Mouse (Mus musculus): ENCODE data around the gene Rnf168.

The Rnf168 gene

DNA sequence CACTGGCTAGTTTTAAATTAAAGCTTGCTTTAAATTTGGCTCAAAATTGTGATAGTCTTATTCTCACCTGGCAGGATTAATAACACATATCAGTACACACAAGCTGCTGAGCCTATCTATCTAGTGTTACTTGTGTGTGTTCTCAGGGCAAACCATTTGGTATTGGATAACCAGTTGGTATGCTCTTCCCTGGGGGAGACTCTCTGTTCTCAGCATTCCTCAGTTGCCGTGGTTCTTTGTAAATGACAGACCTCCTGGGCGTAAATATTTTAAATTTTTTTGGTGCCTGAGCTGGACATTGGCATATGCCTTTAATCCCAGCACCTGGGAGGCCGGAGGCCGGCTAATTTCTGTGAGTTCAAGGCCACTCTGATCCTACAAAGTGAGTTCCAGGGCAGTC, 35.6 kb downstream of the Rnf168 start:
- no peak for DNase-seq (ENCODE audit: low spot score in 2 of 2)

DNA sequence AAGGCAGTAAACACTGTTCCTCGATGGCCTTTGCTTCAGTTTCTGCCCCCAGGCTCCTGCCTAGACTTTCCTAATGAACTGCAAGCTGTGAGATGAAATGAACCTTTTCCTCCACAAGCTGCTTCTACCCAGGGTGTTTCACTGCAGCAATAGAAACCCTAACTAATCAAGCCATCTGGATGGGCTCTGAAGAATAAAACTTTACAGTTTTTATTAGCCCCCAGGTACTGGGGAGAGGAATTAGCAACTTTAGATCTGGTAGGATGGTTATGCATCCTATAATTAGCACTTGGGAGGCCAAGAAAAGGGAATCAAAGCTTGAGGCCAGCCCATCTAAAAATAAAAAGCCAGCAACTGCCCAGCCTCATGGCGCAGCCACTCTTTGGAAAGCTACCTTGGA, 39.3 kb downstream of the Rnf168 start:
- DNase-seq (ENCODE audit: low spot score in 2 of 2), result no peak

DNA sequence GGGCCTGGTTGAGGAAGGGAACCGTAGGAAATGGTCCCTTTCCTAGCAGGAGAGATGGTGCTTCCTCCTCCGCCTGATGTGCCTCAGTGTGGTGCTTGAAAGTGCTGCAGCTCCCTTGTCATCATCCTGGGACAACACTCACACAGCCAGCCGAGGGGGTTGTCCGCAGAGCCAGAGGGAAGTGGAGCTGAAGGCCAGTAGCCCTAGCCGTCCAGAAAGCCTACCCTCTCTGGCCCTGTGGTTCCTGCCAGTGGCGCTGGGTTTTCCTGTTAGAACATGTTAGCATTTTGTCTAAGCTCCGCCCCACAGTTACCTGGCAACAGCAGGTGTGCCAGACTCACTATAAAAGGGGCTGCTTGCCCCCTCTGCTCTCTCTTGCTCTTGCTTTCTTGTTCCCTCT, 46.7 kb downstream of the Rnf168 start:
- no peak for DNase-seq (ENCODE audit: low spot score in 2 of 2)

DNA sequence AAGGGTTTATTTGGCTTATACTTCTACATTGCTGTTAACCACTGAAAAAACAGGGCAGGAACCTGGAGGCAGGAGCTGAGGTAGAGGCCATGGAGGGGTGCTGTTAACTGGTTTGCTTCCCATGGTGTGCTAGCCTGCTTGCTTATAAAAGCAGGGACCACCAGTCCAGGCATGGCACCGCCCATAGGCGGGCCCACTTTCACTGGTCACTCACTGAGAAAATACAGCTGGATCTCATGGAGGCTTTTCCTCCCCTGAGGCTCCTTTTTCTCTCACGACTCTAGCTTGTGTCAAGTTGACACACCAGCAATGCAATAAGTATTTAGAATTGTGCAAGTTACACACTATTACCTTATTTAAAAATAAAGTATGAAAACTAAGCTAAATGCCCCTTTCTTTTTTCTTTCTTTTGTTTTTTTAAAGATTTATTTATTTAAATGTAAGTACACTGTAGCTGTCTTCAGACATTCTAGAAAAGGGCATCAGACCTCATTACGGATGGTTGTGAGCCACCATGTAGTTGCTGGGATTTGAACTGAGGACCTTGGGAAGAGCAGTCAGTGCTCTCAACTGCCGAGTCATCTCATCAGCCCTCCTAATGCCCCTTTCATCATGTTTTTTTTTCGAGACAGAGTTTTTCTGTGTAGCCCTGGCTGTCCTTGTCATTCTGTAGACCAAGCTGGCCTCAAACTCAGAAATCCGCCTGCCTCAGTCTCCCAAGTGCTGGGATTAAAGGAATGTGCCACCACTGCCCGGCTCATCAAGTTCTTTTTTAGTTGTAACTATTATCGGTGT, 53.8 kb downstream of the Rnf168 start:
- no peak for DNase-seq (ENCODE audit: low spot score in 2 of 2)

GRCm38 (mm10) chr16:32332040-32332555, 54.8 kb downstream of the Rnf168 start, which contains the start of gene Ubxn7:
TSS of gene Ubxn7 (plus strand) at chr16:32332257.
- DNase-seq (ENCODE audit: low spot score in 2 of 2), result peak; percentile 93 to 94

DNA sequence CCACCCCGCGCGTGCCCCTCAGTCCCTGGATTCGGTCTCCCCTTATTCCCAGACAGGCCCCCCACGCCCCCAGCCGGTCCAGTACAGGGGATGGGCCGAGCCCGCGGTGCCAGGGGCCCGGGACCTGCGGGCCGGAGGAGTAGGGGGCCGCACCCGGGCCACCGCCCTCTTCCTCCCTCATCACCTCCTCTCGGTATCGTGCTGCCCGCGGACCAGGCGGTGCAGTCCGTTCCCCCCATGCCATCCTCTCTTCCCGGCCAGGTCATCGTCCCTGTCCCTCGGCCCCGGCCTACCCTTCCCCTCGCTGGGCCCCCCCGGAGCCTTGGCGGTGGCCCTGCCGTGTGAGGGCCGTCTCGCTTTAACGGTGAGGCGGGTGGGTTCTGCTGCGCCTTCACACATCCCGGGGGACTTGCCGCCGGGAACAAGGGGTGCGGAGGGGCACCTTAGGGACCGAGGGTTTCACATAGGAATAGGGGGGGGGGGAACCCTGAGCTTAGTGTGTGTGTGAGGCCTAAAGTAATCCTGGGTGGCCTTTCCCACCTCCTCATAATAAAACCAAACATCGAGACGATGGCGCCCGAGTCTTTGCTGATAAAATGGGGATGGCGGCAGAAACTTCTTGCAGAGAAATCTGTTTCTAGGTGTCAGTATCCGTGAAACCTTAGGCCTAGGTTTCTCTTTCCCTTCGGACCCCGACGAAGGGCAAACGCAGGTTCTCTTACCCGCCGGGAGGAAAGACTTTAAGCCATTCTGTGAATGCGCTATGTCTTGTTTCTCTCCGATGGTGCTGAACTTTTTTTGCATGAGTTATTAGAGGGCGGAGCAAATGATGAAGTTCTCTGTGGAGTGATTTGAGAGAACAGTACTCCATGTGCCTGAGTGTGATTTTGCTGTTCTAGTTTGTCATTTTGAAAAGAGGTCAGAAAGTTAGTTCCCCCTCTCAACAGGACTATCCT, 55.6 kb downstream of the Rnf168 start:
- peak; percentile 7 to 12 for DNase-seq (ENCODE audit: low spot score in 2 of 2)

- DNase-seq (ENCODE audit: low spot score in 2 of 2), result no peak
Measured at GRCm38 (mm10) chr16:32335146-32335545, 57.9 kb downstream of the Rnf168 start.

DNA sequence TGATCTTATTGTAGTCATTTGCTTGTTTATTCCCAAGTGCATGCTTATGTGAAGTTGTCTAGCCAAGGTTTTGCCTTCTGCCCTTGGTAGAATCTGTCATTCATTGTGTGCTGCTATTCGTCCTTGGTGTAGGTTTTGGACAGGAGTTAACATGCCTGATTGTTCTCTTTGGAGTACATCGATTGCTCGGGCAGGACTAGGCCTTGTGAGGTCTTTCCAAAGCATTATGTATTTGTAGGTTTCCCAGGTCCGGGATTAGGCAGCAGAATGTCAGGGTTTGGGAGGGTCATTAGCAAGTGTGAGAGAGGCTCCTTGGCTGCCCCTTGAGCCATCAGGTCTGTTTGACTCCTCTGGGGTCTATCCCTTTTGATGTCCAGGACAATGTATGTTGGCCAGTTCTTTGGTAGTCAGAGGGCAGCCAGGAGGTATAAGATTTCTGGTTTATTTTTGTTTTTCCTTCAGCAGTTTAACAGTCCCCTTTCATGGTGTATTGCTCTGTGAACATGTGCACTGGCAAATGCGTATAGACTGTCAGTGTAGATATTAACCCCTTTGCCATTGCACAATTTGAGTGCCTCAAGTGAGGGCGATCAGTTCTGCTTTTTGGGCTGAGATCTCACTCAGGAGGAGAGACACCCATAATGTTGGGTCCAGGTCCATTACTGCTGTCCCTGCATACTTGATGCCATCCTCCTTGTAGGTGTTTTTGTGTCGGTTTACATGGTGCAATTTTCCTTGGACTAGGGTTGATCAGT, 58.9 kb downstream of the Rnf168 start:
- DNase-seq (ENCODE audit: low spot score in 2 of 2), result no peak

DNA sequence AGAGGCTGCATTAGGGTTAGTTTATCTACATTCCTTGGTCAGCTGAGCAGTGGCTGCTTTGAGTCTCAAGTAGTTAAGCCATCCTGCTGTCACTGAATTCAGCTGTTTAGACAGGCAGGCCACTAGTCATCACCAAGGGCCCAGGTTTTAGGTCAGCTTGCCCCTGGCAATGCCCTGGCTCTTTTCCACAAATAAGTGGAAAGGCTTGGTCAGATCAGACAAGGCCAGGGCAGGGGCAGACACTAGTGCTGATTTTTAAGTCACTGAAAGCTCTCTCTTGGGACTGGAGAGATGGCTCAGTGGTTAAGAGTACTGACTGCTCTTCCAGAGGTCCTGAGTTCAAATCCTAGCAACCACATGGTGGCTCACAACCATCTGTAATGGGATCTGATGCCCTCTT, 59.7 kb downstream of the Rnf168 start:
- DNase-seq (ENCODE audit: low spot score in 2 of 2), result no peak

GRCm38 (mm10) chr16:32340451-32340850, 63.2 kb downstream of the Rnf168 start:
- no peak for DNase-seq (ENCODE audit: low spot score in 2 of 2)

GRCm38 (mm10) chr16:32345521-32345920, 68.3 kb downstream of the Rnf168 start:
- DNase-seq (ENCODE audit: low spot score in 2 of 2), result no peak

DNA sequence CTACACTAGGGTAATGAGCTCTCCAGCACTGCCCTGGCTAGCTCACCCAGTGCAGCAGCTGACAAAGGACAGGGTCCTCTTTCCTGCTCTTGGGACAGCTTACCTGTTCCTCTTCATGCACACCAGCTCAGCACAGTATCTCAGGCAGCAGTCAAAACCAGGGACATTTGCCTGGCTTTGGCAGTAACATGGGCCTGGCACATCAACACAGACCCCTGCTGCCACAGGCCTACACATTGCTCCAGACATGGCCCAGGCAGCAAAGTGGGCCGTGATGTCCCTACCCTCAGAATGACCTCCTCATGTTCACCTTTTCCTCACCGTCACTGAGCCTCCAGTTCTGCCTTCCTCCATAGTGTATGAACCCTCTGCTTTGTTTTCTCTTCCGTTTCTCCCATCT, 73.5 kb downstream of the Rnf168 start:
- DNase-seq (ENCODE audit: low spot score in 2 of 2), result no peak
